10 mouse cellular contexts compared by ENCODE assay signal in the genomic region with DNA sequence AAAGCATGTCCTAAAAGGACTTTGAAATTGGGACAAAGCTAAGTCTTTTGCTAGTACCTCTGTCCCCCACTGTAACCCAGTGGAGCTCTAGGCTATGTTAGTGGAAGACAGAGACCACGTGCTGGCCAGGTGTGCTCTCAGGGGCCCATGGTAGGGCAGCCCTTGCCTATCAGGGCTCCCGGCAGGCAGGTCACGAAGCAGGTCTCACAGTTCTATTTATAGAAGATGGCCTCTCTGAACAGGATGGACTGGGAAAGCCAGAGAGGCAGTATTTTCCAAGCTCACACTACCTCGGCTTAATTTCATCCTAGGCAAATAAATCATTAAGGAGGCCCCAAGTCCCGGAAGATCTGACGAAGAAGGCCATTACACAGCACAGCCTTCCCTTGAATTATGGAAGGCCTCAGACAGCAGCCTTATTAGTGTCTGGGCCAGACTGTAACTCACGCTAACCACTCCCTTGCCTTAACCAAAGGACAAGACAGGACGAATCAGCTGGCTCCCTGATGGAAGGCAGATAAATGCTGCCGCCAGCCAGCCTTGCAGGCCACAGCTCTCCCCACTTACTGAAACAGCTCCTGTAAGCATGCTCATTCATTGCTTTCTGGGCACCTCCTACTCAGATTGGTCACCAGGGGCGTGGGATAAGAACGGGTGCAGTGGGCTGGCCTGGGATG. TPM values are rescaled to one million over a fixed set of nuclear protein-coding genes. Genes with fewer than 3 reads are reported as not detected.
DNase-seq lines count a peak whose midpoint lies in the region; ATAC-seq lines count a peak whose summit lies in the region.
"Had no signal": no experiment of that assay in that cellular context is flagged by ENCODE, and none has a peak within 500 bp of the region (broad histone marks: within the 10 kb centered on the region; RNA-seq: fewer than 3 reads in every experiment).

No protein-coding gene starts in this region.

- DNase-seq in midbrain, embryonic 11.5 days (ENCODE audit: low spot score, missing footprints) = no peak
- peak; percentile 64 for DNase-seq in limb, embryonic 11.5 days (ENCODE audit: low spot score)
- DNase-seq in yolk sac, embryonic 10.5 days (ENCODE audit: low spot score) = peak; percentile 44
- no peak for DNase-seq in adipocyte (ENCODE audit: low spot score)
- DNase-seq: cerebellum, postnatal 10 days had no signal

- H3K36me3 ChIP-seq in forebrain, embryonic 12.5 days (replicated peaks) = peaks cover 5% of the 10 kb centered on the region; the same call in 1 of the 2 replicates
- H3K36me3 ChIP-seq in forebrain, embryonic 13.5 days (ENCODE audit: poor library complexity, severe bottlenecking) = no peaks in the 10 kb centered on the region
- H3K36me3 ChIP-seq in midbrain, embryonic 13.5 days = no peaks in the 10 kb centered on the region
- peaks cover 4% of the 10 kb centered on the region; the same call in 1 of the 2 replicates for H3K36me3 ChIP-seq in midbrain, embryonic 11.5 days (ENCODE audit: control insufficient read depth, insufficient read depth, low read length)
- H3K36me3 ChIP-seq in limb, embryonic 11.5 days (ENCODE audit: control insufficient read depth, insufficient read depth, low read length) = no peaks in the 10 kb centered on the region
- H3K36me3 ChIP-seq: liver, embryonic 15.5 days had no signal

- no peak overlapping the region for H3K4me2 ChIP-seq in forebrain, embryonic 12.5 days
- H3K4me2 ChIP-seq in forebrain, embryonic 13.5 days = no peak overlapping the region
- no peak overlapping the region for H3K4me2 ChIP-seq in midbrain, embryonic 13.5 days (replicated peaks)
- no peak overlapping the region for H3K4me2 ChIP-seq in midbrain, embryonic 11.5 days
- H3K4me2 ChIP-seq in limb, embryonic 11.5 days (ENCODE audit: low read depth, severe bottlenecking) = no peak overlapping the region
- H3K4me2 ChIP-seq: liver, embryonic 15.5 days had no signal

- H3K4me1 ChIP-seq in forebrain, embryonic 12.5 days = peaks cover 93% of the 10 kb centered on the region
- peaks cover 75% of the 10 kb centered on the region for H3K4me1 ChIP-seq in forebrain, embryonic 13.5 days
- peaks cover 81% of the 10 kb centered on the region for H3K4me1 ChIP-seq in midbrain, embryonic 13.5 days (replicated peaks)
- peaks cover 81% of the 10 kb centered on the region for H3K4me1 ChIP-seq in midbrain, embryonic 11.5 days (ENCODE audit: control insufficient read depth, insufficient read depth, low read length)
- H3K4me1 ChIP-seq in limb, embryonic 11.5 days (ENCODE audit: control insufficient read depth, insufficient read depth, low read length) = peaks cover 41% of the 10 kb centered on the region
- H3K4me1 ChIP-seq: liver, embryonic 15.5 days had no signal

- ATAC-seq in forebrain, embryonic 12.5 days (ENCODE audit: low FRiP score) = no peak
- no peak for ATAC-seq in forebrain, embryonic 13.5 days
- ATAC-seq in midbrain, embryonic 13.5 days = peak; percentile 35; the same call in 1 of the 2 replicates
- ATAC-seq in midbrain, embryonic 11.5 days (ENCODE audit: low FRiP score) = no peak
- ATAC-seq in limb, embryonic 11.5 days (ENCODE audit: insufficient number of reproducible peaks, low FRiP score, low TSS enrichment, low read depth) = no peak; the same call in 1 of the 2 replicates
- no peak for ATAC-seq in megakaryocyte, adult 5-6 weeks (ENCODE audit: poor library complexity, severe bottlenecking)

- H3K9ac ChIP-seq in forebrain, embryonic 12.5 days = no peak overlapping the region
- no peak overlapping the region for H3K9ac ChIP-seq in forebrain, embryonic 13.5 days
- no peak overlapping the region for H3K9ac ChIP-seq in midbrain, embryonic 13.5 days (replicated peaks)
- no peak overlapping the region for H3K9ac ChIP-seq in midbrain, embryonic 11.5 days (ENCODE audit: low read length)
- no peak overlapping the region; the same call in 1 of the 2 replicates for H3K9ac ChIP-seq in limb, embryonic 11.5 days (ENCODE audit: low read length)
- H3K9ac ChIP-seq: liver, embryonic 15.5 days had no signal

- H3K27me3 ChIP-seq in forebrain, embryonic 12.5 days = no peaks in the 10 kb centered on the region
- no peaks in the 10 kb centered on the region for H3K27me3 ChIP-seq in forebrain, embryonic 13.5 days
- no peaks in the 10 kb centered on the region for H3K27me3 ChIP-seq in midbrain, embryonic 13.5 days
- H3K27me3 ChIP-seq in midbrain, embryonic 11.5 days (ENCODE audit: control insufficient read depth, insufficient read depth, low read length) = no peaks in the 10 kb centered on the region
- H3K27me3 ChIP-seq in limb, embryonic 11.5 days (ENCODE audit: control insufficient read depth, insufficient read depth, low read length) = no peaks in the 10 kb centered on the region
- H3K27me3 ChIP-seq: liver, embryonic 15.5 days had no signal

- H3K27ac ChIP-seq in forebrain, embryonic 12.5 days = peak overlapping the region; percentile 32; the same call in 1 of the 2 replicates
- no peak overlapping the region for H3K27ac ChIP-seq in forebrain, embryonic 13.5 days
- peak overlapping the region; percentile 63 for H3K27ac ChIP-seq in midbrain, embryonic 13.5 days
- H3K27ac ChIP-seq in midbrain, embryonic 11.5 days (ENCODE audit: low read depth, low read length) = no peak overlapping the region; the same call in 1 of the 2 replicates
- peak overlapping the region; percentile 54; the same call in 1 of the 2 replicates for H3K27ac ChIP-seq in limb, embryonic 11.5 days (replicated peaks; ENCODE audit: low read depth, low read length)
- H3K27ac ChIP-seq: liver, embryonic 15.5 days had no signal

- no peak overlapping the region for H3K4me3 ChIP-seq in forebrain, embryonic 12.5 days (replicated peaks)
- no peak overlapping the region for H3K4me3 ChIP-seq in forebrain, embryonic 13.5 days
- no peak overlapping the region for H3K4me3 ChIP-seq in midbrain, embryonic 13.5 days (replicated peaks)
- no peak overlapping the region for H3K4me3 ChIP-seq in midbrain, embryonic 11.5 days (ENCODE audit: low read depth, low read length)
- H3K4me3 ChIP-seq in limb, embryonic 11.5 days (ENCODE audit: low read depth, low read length) = no peak overlapping the region
- H3K4me3 ChIP-seq: liver, embryonic 15.5 days had no signal

- no peaks in the 10 kb centered on the region for H3K9me3 ChIP-seq in forebrain, embryonic 12.5 days
- H3K9me3 ChIP-seq in forebrain, embryonic 13.5 days (replicated peaks) = no peaks in the 10 kb centered on the region
- H3K9me3 ChIP-seq in midbrain, embryonic 13.5 days = no peaks in the 10 kb centered on the region
- no peaks in the 10 kb centered on the region for H3K9me3 ChIP-seq in midbrain, embryonic 11.5 days (ENCODE audit: control insufficient read depth, low read length)
- no peaks in the 10 kb centered on the region for H3K9me3 ChIP-seq in limb, embryonic 11.5 days (ENCODE audit: control insufficient read depth, low read length)
- H3K9me3 ChIP-seq: liver, embryonic 15.5 days had no signal

- WGBS in forebrain, embryonic 12.5 days = 67% methylated on average over 11 of the region's 11 CpGs
- 65% methylated on average over 11 of the region's 11 CpGs for WGBS in forebrain, embryonic 13.5 days
- WGBS in midbrain, embryonic 13.5 days = 48% methylated on average over 11 of the region's 11 CpGs
- 74% methylated on average over 11 of the region's 11 CpGs for WGBS in midbrain, embryonic 11.5 days
- WGBS in limb, embryonic 11.5 days = 10% methylated on average over 11 of the region's 11 CpGs

RNA-seq across cellular contexts. Expression of a gene that starts 31.7 kb away (rescaled TPM):
- 81.1 and 81.2 TPM in 2 replicates for polyA plus RNA-seq in forebrain, embryonic 12.5 days (2016; fragmentation: Nextera tagmentation; extraction: Ambion mirVana)
- 47.0 and 55.1 TPM in 2 replicates for polyA plus RNA-seq in forebrain, embryonic 13.5 days (2015; fragmentation: Nextera tagmentation; extraction: Ambion mirVana)
- 64.2 and 64.9 TPM in 2 replicates for polyA plus RNA-seq in midbrain, embryonic 13.5 days (2015; fragmentation: Nextera tagmentation; extraction: Ambion mirVana)
- 107 and 115 TPM in 2 replicates for polyA plus RNA-seq in midbrain, embryonic 11.5 days (2014; fragmentation: Nextera tagmentation; extraction: Ambion mirVana)
- polyA plus RNA-seq in limb, embryonic 11.5 days (2014; fragmentation: Nextera tagmentation; extraction: Ambion mirVana) = 44.5 and 45.8 TPM in 2 replicates
- 3.1 and 4.4 TPM in 2 replicates for total RNA-seq in megakaryocyte, adult 5-6 weeks (2015)
- 4.1 and 4.2 TPM in 2 replicates for total RNA-seq in megakaryocyte, adult 5-6 weeks (2017)

Comparison
In these comparisons a context has a peak if more than half of its experiments do, and no peak if none do; other contexts are left out.
1. H3K27ac ChIP-seq: peak in forebrain, embryonic 12.5 days (single experiment), midbrain, embryonic 13.5 days (single experiment) and limb, embryonic 11.5 days (single experiment); none in forebrain, embryonic 13.5 days (single experiment) and midbrain, embryonic 11.5 days (single experiment).
2. DNase-seq: peak in limb, embryonic 11.5 days (single experiment) and yolk sac, embryonic 10.5 days (single experiment); none in midbrain, embryonic 11.5 days (single experiment) and adipocyte (single experiment).